Mouse (Mus musculus) C2C12 (cell line): ENCODE results near the gene Gm266.

Experiments
- CEBPB ChIP-seq: IDR thresholded peaks from one replicate; pipeline ENCODE4 v1.6.1; 2011; ENCODE audit warnings: low read depth, mild to moderate bottlenecking, control low read depth, moderate library complexity
- CTCF ChIP-seq: IDR thresholded peaks from one replicate; pipeline ENCODE4 v1.5.1; 2011; ENCODE audit not compliant: control insufficient read depth, insufficient read depth, insufficient read length
- MAX ChIP-seq: IDR thresholded peaks from one replicate; pipeline ENCODE4 v1.6.1; 2011; ENCODE audit warnings: mild to moderate bottlenecking, control low read depth
- MYOD1 ChIP-seq: IDR thresholded peaks from one replicate; pipeline ENCODE4 v1.6.1; 2011; ENCODE audit warnings: low read depth; ENCODE audit not compliant: control insufficient read depth, insufficient read length

DNA sequence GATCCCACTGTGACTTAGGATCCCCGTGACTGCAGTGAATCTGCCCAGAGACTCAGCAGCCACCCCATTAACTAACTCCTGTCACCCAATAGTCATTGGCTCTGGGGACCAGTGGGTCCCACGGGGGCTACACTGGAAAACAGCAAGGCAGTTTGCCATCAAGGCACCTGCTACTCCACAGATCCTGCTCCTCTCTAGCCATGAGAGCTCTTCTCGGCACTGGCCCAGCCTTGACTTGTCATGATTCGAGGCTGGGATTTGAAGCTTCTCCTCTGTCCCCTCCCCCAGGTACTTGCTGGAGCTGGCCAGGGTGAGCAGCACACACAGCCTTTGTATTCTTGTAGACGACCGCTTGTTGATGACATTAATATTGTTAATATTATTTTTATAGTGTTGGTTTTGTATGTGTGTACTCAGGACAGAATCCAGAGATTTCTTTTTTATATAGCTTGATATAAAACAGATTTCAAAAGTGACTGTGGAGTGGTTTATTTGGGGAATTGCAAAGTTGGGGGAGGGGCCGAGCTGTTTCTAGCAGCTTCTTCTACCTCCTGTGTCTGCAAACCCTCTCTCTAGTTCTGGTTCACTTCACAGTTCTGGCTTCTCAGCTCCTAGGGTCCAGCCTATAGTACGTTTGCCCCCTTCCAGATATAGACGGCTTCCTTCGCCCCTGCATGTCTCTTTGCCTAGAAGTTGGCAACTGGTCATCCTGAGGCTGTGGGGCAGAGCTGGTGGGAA, 30.9 kb downstream of the Gm266 start:
- TF ChIP-seq CTCF = no peak
- TF ChIP-seq MAX = no peak
- TF ChIP-seq CEBPB = no peak
- TF ChIP-seq MYOD1 = no peak
